Mouse (Mus musculus) heart, embryonic 15.5 days (tissue): ENCODE results near the gene Tfrc. TPM values are rescaled to one million over a fixed set of nuclear protein-coding genes. Genes with fewer than 3 reads are reported as not detected.
A peak's percentile ranks its signal among the peaks of the same experiment; 100 is the strongest.

Experiments used
- ATAC-seq: fragments of 200-750 bp; cut with Nextera tagmentation; replicated peaks from 2 replicates; pipeline ENCODE4 v1.8.0; 2017; ENCODE audit warnings: low read depth, moderate TSS enrichment; ENCODE audit not compliant: insufficient number of reproducible peaks, insufficient read depth, low FRiP score
- H3K27ac ChIP-seq: fragments of 300-500 bp; sonication (generic); 2 replicates; pipeline ENCODE4 v1.5.1; 2015; ENCODE audit warnings: mild to moderate bottlenecking, inconsistent platforms
- H3K27me3 ChIP-seq: fragments of 300-500 bp; sonication (generic); 2 replicates; pipeline ENCODE4 v1.6.1; 2015; ENCODE audit warnings: inconsistent platforms
- H3K36me3 ChIP-seq: fragments of 300-500 bp; sonication (generic); 2 replicates; pipeline ENCODE4 v1.6.1; 2015; ENCODE audit warnings: mild to moderate bottlenecking, inconsistent platforms
- H3K4me1 ChIP-seq: fragments of 300-500 bp; sonication (generic); replicated peaks from 2 replicates; pipeline ENCODE4 v1.6.1; 2015; ENCODE audit warnings: inconsistent platforms
- H3K4me2 ChIP-seq: fragments of 300-500 bp; sonication (generic); 2 replicates; pipeline ENCODE4 v1.6.1; 2015; ENCODE audit warnings: inconsistent platforms, mild to moderate bottlenecking, moderate library complexity
- H3K4me3 ChIP-seq: fragments of 300-500 bp; sonication (generic); 2 replicates; pipeline ENCODE4 v1.5.1; 2015; ENCODE audit warnings: mild to moderate bottlenecking, inconsistent platforms
- H3K9ac ChIP-seq: fragments of 300-500 bp; sonication (generic); 2 replicates; pipeline ENCODE4 v1.6.1; 2015; ENCODE audit warnings: mild to moderate bottlenecking, inconsistent platforms
- H3K9me3 ChIP-seq: fragments of 300-500 bp; sonication (generic); replicated peaks from 2 replicates; pipeline ENCODE4 v1.6.1; 2016; ENCODE audit warnings: inconsistent platforms
- WGBS: fragments of 180-500 bp; shearing (Covaris S2); methylation state at CpG from one replicate; pipeline ENCODE4 v1.1.7; 2015; ENCODE audit warnings: mixed read lengths; 5-methylcytosine and 5-hydroxymethylcytosine counted together
- polyA plus RNA-seq: library from polyadenylated mRNA; unstranded; fragments of >200 nt; fragmentation: Nextera tagmentation; extraction: Ambion mirVana; gene quantifications from 2 replicates; pipeline ENCODE4 v1.2.1, GENCODE M21; 2015

Tfrc gene
- polyA plus RNA-seq, 1 experiment from 2014 or later: 34.8 TPM

GRCm38 (mm10) chr16:32654071-32654733, 45.5 kb downstream of the Tfrc start:
- Histone ChIP-seq H3K4me2 (no peak overlapping the region), H3K4me1 (peaks cover 46% of the 10 kb centered on the region), H3K4me3 (no peak overlapping the region), H3K9me3 (no peaks in the 10 kb centered on the region), H3K36me3 (no peaks in the 10 kb centered on the region), H3K27me3 (no peaks in the 10 kb centered on the region), H3K27ac (no peak overlapping the region), H3K9ac (no peak overlapping the region)
- 59% methylated on average over 6 of the region's 6 CpGs for WGBS
- no peak for ATAC-seq

- no peak overlapping the region for H3K4me2 ChIP-seq
- H3K27me3 ChIP-seq: no peaks in the 10 kb centered on the region
- no peak for ATAC-seq
- 85% methylated on average over 4 of the region's 4 CpGs for WGBS
- no peak overlapping the region for H3K4me3 ChIP-seq
- H3K4me1 ChIP-seq: peaks cover 59% of the 10 kb centered on the region
- H3K27ac ChIP-seq: no peak overlapping the region
- H3K9ac ChIP-seq: no peak overlapping the region
- no peaks in the 10 kb centered on the region for H3K9me3 ChIP-seq
- H3K36me3 ChIP-seq: no peaks in the 10 kb centered on the region
Measured at GRCm38 (mm10) chr16:32655534-32655933, 46.8 kb downstream of the Tfrc start.

- 68% methylated on average over 8 of the region's 8 CpGs for WGBS
- Histone ChIP-seq H3K4me3 (no peak overlapping the region), H3K27me3 (no peaks in the 10 kb centered on the region), H3K4me1 (peaks cover 62% of the 10 kb centered on the region), H3K9me3 (no peaks in the 10 kb centered on the region), H3K4me2 (no peak overlapping the region), H3K36me3 (no peaks in the 10 kb centered on the region), H3K27ac (no peak overlapping the region), H3K9ac (no peak overlapping the region)
- no peak for ATAC-seq
Measured at GRCm38 (mm10) chr16:32656321-32656720, 47.6 kb downstream of the Tfrc start.

DNA sequence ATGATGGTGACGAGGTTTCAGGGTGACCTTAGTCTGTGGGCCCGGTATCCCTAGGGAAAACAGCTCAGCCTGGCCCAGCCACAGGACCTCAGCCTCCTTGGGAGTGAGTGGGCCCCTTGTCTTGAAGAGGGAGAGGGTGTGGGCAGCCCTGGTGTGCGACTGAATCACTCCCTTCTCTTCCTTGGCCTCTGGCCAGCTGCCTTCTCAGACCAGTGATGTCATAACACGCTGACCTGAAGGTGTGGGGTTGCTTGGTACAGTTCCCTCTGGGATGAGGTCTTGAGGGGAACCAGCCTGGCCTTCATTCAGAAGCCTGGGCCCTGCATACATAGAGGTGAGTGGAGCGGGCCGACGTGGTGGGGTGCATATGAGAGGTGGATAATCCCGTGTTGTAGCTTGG, 48.1 kb downstream of the Tfrc start:
- Histone ChIP-seq H3K27ac (no peak overlapping the region; the same call in 1 of the 2 replicates), H3K4me1 (peaks cover 65% of the 10 kb centered on the region), H3K36me3 (no peaks in the 10 kb centered on the region), H3K9ac (no peak overlapping the region), H3K4me2 (no peak overlapping the region), H3K4me3 (no peak overlapping the region), H3K27me3 (no peaks in the 10 kb centered on the region), H3K9me3 (no peaks in the 10 kb centered on the region)
- 53% methylated on average over 8 of the region's 8 CpGs for WGBS
- no peak for ATAC-seq

DNA sequence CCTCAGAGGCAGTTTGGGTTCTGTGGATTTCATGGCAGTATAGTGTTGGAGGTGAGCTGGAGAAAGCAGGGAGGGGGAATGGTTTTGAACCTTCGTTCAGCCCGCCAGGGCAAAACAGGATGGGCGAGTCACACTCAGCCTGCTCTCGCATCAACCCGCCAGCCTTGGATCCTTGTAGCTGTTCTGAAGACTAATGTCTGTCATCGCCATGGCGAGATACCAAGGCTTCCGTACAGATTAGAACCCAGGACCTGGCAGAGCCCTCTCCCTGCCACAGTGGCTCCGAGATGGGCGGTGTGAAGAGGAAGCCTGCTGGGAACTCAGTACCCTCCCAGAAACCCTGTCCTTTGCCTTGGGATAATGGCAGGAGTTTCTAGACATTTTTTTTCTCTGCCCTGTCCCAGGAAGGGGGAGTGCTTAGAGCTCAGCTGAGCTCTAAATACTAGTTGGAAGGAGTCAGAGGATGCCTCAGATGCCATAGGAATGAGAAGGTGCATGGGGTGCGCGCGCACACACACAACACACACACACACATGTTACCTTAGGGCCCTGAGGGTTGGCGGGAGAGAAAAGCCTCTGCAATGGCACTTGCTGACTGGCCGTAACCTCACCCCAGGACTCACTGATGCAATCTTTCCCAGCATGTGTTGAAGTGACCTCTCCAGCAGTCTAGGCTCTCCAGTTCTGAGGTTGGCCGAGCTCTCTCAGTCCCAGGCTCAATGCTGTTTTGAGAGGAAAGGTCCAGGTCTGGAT, 49.0 kb downstream of the Tfrc start:
- H3K4me3 ChIP-seq: no peak overlapping the region
- H3K27ac ChIP-seq: no peak overlapping the region
- no peaks in the 10 kb centered on the region for H3K9me3 ChIP-seq
- no peak for ATAC-seq
- no peak overlapping the region for H3K4me2 ChIP-seq
- H3K36me3 ChIP-seq: no peaks in the 10 kb centered on the region
- no peak overlapping the region for H3K9ac ChIP-seq
- no peaks in the 10 kb centered on the region for H3K27me3 ChIP-seq
- WGBS: 74% methylated on average over 16 of the region's 16 CpGs
- peaks cover 70% of the 10 kb centered on the region for H3K4me1 ChIP-seq

- Histone ChIP-seq H3K4me1 (peaks cover 76% of the 10 kb centered on the region), H3K9ac (peak overlapping the region; percentile 46), H3K36me3 (no peaks in the 10 kb centered on the region), H3K4me3 (peak overlapping the region; percentile 41), H3K27ac (peak overlapping the region; percentile 15; the same call in 1 of the 2 replicates), H3K4me2 (peak overlapping the region; percentile 74), H3K27me3 (no peaks in the 10 kb centered on the region), H3K9me3 (no peaks in the 10 kb centered on the region)
- ATAC-seq: no peak
- 3% methylated on average over 18 of the region's 21 CpGs for WGBS
Measured at GRCm38 (mm10) chr16:32658743-32659171, 50.0 kb downstream of the Tfrc start.

DNA sequence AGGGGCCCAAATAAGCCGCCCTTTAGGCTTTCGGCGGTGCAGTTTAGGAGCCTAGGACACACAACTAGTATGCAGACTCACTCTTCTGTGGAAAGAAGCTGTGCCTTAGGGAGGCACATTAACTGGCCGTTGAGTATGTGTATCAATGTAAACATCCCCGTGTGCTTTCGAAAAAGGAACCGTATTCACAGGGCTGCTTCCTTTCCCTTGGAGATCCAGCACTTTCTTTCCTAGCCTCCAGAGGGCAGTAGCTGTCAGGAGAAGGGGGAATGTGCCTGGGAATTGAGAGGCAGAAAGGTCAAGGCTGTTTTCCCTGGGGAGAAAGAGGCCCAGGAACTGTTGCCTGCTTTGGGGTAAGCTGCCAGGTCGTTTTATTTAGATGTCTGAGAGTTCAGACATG, 50.7 kb downstream of the Tfrc start:
- H3K27me3 ChIP-seq: no peaks in the 10 kb centered on the region
- H3K27ac ChIP-seq: peak overlapping the region; percentile 82
- H3K4me2 ChIP-seq: peak overlapping the region; percentile 74
- H3K4me1 ChIP-seq: peaks cover 78% of the 10 kb centered on the region
- ATAC-seq: no peak
- WGBS: 7% methylated on average over 8 of the region's 8 CpGs
- H3K9me3 ChIP-seq: no peaks in the 10 kb centered on the region
- peak overlapping the region; percentile 41 for H3K4me3 ChIP-seq
- no peaks in the 10 kb centered on the region for H3K36me3 ChIP-seq
- H3K9ac ChIP-seq: peak overlapping the region; percentile 46

- H3K27me3 ChIP-seq: no peaks in the 10 kb centered on the region
- no peak for ATAC-seq
- H3K4me1 ChIP-seq: peaks cover 83% of the 10 kb centered on the region
- H3K36me3 ChIP-seq: no peaks in the 10 kb centered on the region
- peak overlapping the region; percentile 82 for H3K27ac ChIP-seq
- no peak overlapping the region for H3K9ac ChIP-seq
- no peak overlapping the region for H3K4me3 ChIP-seq
- no peaks in the 10 kb centered on the region for H3K9me3 ChIP-seq
- H3K4me2 ChIP-seq: no peak overlapping the region
- 38% methylated on average over 1 of the region's 1 CpGs for WGBS
Measured at GRCm38 (mm10) chr16:32660095-32660494, 51.4 kb downstream of the Tfrc start.

DNA sequence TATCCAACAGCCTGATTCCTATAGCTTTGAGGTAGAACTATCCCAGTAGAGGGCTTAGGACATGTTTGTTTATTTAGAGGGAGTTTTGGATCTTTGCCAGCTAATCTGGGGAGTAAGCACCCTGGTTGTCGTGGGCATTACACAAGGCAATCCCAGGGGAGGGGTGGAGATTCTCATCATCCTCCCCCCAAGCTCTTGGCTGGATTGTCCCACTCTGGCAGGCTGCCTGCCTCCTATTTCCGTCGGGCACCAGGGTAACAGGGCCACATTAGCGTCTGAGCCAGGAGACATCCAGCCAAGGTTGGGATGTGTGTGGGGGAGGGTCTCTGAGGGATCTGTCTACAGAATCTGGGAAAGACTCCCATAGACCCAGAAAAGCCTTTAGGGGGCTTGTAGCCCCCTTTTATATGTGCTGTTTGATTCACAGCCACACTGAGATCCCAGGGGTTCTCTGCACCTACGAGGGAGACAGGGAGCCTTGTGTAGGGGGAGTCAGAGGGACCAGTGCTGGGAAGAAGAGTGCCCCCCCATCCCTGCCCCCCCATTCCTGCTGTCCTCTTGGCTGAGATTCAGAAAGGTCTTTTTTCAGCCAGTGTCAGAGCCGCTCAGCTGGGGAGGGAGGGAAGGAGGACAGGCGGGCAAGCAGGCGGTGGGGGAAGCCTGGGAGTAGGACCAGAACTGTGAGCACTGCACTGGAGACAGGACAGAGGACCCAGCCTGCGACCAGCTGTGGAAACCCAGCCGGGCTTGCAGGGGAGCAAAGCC, 52.0 kb downstream of the Tfrc start:
- Histone ChIP-seq H3K27me3 (no peaks in the 10 kb centered on the region), H3K27ac (peak overlapping the region; percentile 82), H3K4me1 (peaks cover 89% of the 10 kb centered on the region), H3K9me3 (no peaks in the 10 kb centered on the region), H3K36me3 (no peaks in the 10 kb centered on the region), H3K4me3 (peak overlapping the region; percentile 30), H3K9ac (peak overlapping the region; percentile 49), H3K4me2 (peak overlapping the region; percentile 58)
- 11% methylated on average over 10 of the region's 10 CpGs for WGBS
- peak; percentile 66 for ATAC-seq

DNA sequence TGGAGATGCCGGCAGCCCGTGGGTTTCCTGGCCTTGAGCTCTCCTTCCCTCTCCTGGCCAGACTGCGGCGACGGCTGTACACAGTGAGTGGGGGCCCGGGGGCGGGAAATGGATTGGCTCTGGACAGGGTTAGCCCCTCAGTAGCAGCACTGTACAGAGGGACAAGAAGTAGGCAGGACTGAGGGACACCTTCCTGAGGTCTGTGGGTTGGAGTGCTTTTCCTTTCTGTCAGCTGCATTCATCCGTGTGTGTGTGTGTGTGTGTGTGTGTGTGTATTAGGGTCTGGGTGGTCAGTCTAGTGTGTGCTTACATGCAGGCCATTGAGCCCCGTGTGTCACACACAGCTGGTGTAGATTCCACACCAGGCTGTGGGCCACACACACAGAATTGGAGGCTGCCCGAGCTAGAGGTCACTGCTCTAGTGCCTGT, 52.8 kb downstream of the Tfrc start:
- H3K4me1 ChIP-seq: peaks cover 91% of the 10 kb centered on the region
- 34% methylated on average over 10 of the region's 10 CpGs for WGBS
- peak overlapping the region; percentile 82 for H3K27ac ChIP-seq
- peak overlapping the region; percentile 58 for H3K4me2 ChIP-seq
- H3K9me3 ChIP-seq: no peaks in the 10 kb centered on the region
- ATAC-seq: no peak
- no peaks in the 10 kb centered on the region for H3K36me3 ChIP-seq
- peak overlapping the region; percentile 30 for H3K4me3 ChIP-seq
- peak overlapping the region; percentile 49 for H3K9ac ChIP-seq
- H3K27me3 ChIP-seq: no peaks in the 10 kb centered on the region

GRCm38 (mm10) chr16:32662372-32662771, 53.7 kb downstream of the Tfrc start:
- Histone ChIP-seq H3K27me3 (no peaks in the 10 kb centered on the region), H3K27ac (peak overlapping the region; percentile 82; the same call in 1 of the 2 replicates), H3K9me3 (no peaks in the 10 kb centered on the region), H3K36me3 (no peaks in the 10 kb centered on the region), H3K9ac (peak overlapping the region; percentile 49), H3K4me3 (peak overlapping the region; percentile 30), H3K4me1 (peaks cover 91% of the 10 kb centered on the region), H3K4me2 (peak overlapping the region; percentile 58)
- no peak for ATAC-seq
- WGBS: 86% methylated on average over 7 of the region's 7 CpGs
